8 mouse cellular contexts compared by ENCODE assay signal in genomic region chr12:69501783-69502705, GRCm38 (mm10).
A peak's percentile ranks its signal among the peaks of the same experiment; 100 is the strongest.
DNase-seq lines count a peak whose midpoint lies in the region; ATAC-seq and TF ChIP-seq lines count a peak whose summit lies in the region.

No protein-coding gene starts in this region.

- DNase-seq in Patski (ENCODE audit: low read depth, low spot score), result no peak
- peak; percentile 68 for DNase-seq in embryo, embryonic 10 days (ENCODE audit: low spot score)
- peak; percentile 82 for DNase-seq in gastrocnemius, postnatal 14 days
- peak; percentile 53 for DNase-seq in induced T-regulatory cell, adult 2 months (ENCODE audit: low read depth)
- peak; percentile 49 to 62 for DNase-seq in left cerebral cortex, adult 2 months (ENCODE audit: extremely low spot score in 1 of 2, low spot score in 2 of 2)
- peak; percentile 64 for DNase-seq in right cerebral cortex, adult 18-20 months
- DNase-seq in urinary bladder, adult 2 months (ENCODE audit: low spot score), result peak; percentile 44

- CTCF ChIA-PET in Patski (lab: Charles Lee), result interaction anchor here (1.1 to 1.2 kb wide), 2 partner anchors 36 to 49 kb away, joined by 3 read pairs; no protein-coding TSS in a partner anchor

- H3K4me3 ChIP-seq in left cerebral cortex, adult 2 months, result peak overlapping the region; percentile 24
- H3K4me3 ChIP-seq in macrophage (ENCODE audit: inconsistent target), result peak overlapping the region; percentile 39

- in situ Hi-C loops in Patski (cut with MboI; ENCODE audit: low pct_unique_long_range_greater_than_20kb), result no loop called here

- peak; percentile 65 for ATAC-seq in Patski

- H3K27me3 ChIP-seq in Patski, result no peaks in the 10 kb centered on the region

- intact Hi-C loops in gastrocnemius, postnatal 14 days (cut with DNase I; ENCODE audit: low total_unique reads), result no loop called here
- intact Hi-C loops in left cerebral cortex, adult 2 months (cut with DNase I), result loop anchor here (1.0 kb wide), 1 partner anchor 130 kb away; the partner anchor contains the start of genes Arf6 and Gm9887

- H3K27ac ChIP-seq in left cerebral cortex, adult 2 months, result peak overlapping the region; percentile 89
- peak overlapping the region; percentile 100 for H3K27ac ChIP-seq in macrophage

- no peaks in the 10 kb centered on the region for H3K79me2 ChIP-seq in macrophage (ENCODE audit: inconsistent target)

- POLR2A ChIA-PET in Patski (lab: Charles Lee), result interaction anchor here (0.6 to 0.7 kb wide), 2 partner anchors 11 to 71 kb away, joined by 3 to 4 read pairs; no protein-coding TSS in a partner anchor

- no peaks in the 10 kb centered on the region for H3K36me3 ChIP-seq in macrophage (ENCODE audit: inconsistent target)

- WGBS in macrophage (ENCODE audit: missing documents), result 4% methylated on average over 19 of the region's 20 CpGs

- no peak for TF ChIP-seq CTCF in Patski (IDR thresholded peaks at IDR 0.05)
- no peak for TF ChIP-seq CTCF in left cerebral cortex, adult 2 months (IDR thresholded peaks at IDR 0.05)
